Mouse (Mus musculus): Measurements from ENCODE around the gene H1foo.

Gene H1foo

GRCm38 (mm10) chr6:115961743-115962142, 17.0 kb downstream of the H1foo start:
- DNase-seq (ENCODE audit: low spot score): no peak

GRCm38 (mm10) chr6:115962439-115963085, 17.8 kb downstream of the H1foo start:
- DNase-seq (ENCODE audit: low spot score): no peak

- no peak for DNase-seq (ENCODE audit: low spot score)
These were observed 18.9 kb downstream of the H1foo start for GRCm38 (mm10) chr6:115963656-115964055.

- DNase-seq (ENCODE audit: low spot score): no peak
These were observed 21.7 kb downstream of the H1foo start for GRCm38 (mm10) chr6:115966227-115966966.

- no peak for DNase-seq (ENCODE audit: low spot score)
These were observed 22.6 kb downstream of the H1foo start for GRCm38 (mm10) chr6:115967291-115967880.

GRCm38 (mm10) chr6:115968086-115968485, 23.3 kb downstream of the H1foo start:
- DNase-seq (ENCODE audit: low spot score): no peak

- DNase-seq (ENCODE audit: low spot score): no peak
These were observed 24.0 kb downstream of the H1foo start for GRCm38 (mm10) chr6:115968700-115969099.

GRCm38 (mm10) chr6:115969103-115969502, 24.4 kb downstream of the H1foo start:
- no peak for DNase-seq (ENCODE audit: low spot score)

- no peak for DNase-seq (ENCODE audit: low spot score)
These were observed 25.2 kb downstream of the H1foo start for GRCm38 (mm10) chr6:115969952-115970351.

GRCm38 (mm10) chr6:115971273-115972060, 26.7 kb downstream of the H1foo start:
- DNase-seq (ENCODE audit: low spot score): no peak

GRCm38 (mm10) chr6:115972083-115972764, 27.5 kb downstream of the H1foo start:
- no peak for DNase-seq (ENCODE audit: low spot score)

- DNase-seq (ENCODE audit: low spot score): no peak
These were observed 28.6 kb downstream of the H1foo start for GRCm38 (mm10) chr6:115973139-115973875.

- no peak for DNase-seq (ENCODE audit: low spot score)
These were observed 29.3 kb downstream of the H1foo start for GRCm38 (mm10) chr6:115973881-115974662.

GRCm38 (mm10) chr6:115975606-115976005, 30.9 kb downstream of the H1foo start:
- no peak for DNase-seq (ENCODE audit: low spot score)

- no peak for DNase-seq (ENCODE audit: low spot score)
These were observed 33.1 kb downstream of the H1foo start for GRCm38 (mm10) chr6:115977810-115978209.

- no peak for DNase-seq (ENCODE audit: low spot score)
These were observed 33.9 kb downstream of the H1foo start for GRCm38 (mm10) chr6:115978596-115978995.

- no peak for DNase-seq (ENCODE audit: low spot score)
These were observed 38.2 kb downstream of the H1foo start for GRCm38 (mm10) chr6:115982889-115983288.

- no peak for DNase-seq (ENCODE audit: low spot score)
These were observed 38.7 kb downstream of the H1foo start for GRCm38 (mm10) chr6:115983306-115984038.

- no peak for DNase-seq (ENCODE audit: low spot score)
These were observed 39.8 kb downstream of the H1foo start for GRCm38 (mm10) chr6:115984580-115984979.

GRCm38 (mm10) chr6:115985622-115986021, 40.9 kb downstream of the H1foo start:
- DNase-seq (ENCODE audit: low spot score): no peak
